Mouse (Mus musculus): ENCODE measurements around the gene Dad1. TPM values are rescaled to one million over a fixed set of nuclear protein-coding genes. Genes with fewer than 3 reads are reported as not detected.

The Dad1 gene
- polyA plus RNA-seq, 1 experiment from 2014 or later, result 274 TPM

- Histone ChIP-seq H3K4me1 (ENCODE audit: control insufficient read depth, insufficient read depth, low read length) (no peaks in the 10 kb centered on the region), H3K36me3 (ENCODE audit: control insufficient read depth, insufficient read depth, low read length) (no peaks in the 10 kb centered on the region), H3K27me3 (ENCODE audit: control insufficient read depth, insufficient read depth, low read length) (no peaks in the 10 kb centered on the region), H3K4me2 (ENCODE audit: low read depth) (no peak overlapping the region), H3K9ac (ENCODE audit: low read length) (no peak overlapping the region), H3K9me3 (ENCODE audit: control insufficient read depth, low read length) (no peaks in the 10 kb centered on the region), H3K27ac (ENCODE audit: low read depth, low read length) (no peak overlapping the region), H3K4me3 (ENCODE audit: low read depth, low read length) (no peak overlapping the region)
- ATAC-seq (ENCODE audit: insufficient read depth, low FRiP score, low TSS enrichment) (no peak), DNase-seq (ENCODE audit: low spot score) (no peak)
- WGBS, result 92% methylated on average over 10 of the region's 10 CpGs
Measured at GRCm38 (mm10) chr14:54267966-54268365, 14.1 kb upstream of the Dad1 start.

- Histone ChIP-seq H3K27ac (ENCODE audit: low read depth, low read length) (no peak overlapping the region), H3K9me3 (ENCODE audit: control insufficient read depth, low read length) (no peaks in the 10 kb centered on the region), H3K4me2 (ENCODE audit: low read depth) (no peak overlapping the region), H3K27me3 (ENCODE audit: control insufficient read depth, insufficient read depth, low read length) (no peaks in the 10 kb centered on the region), H3K9ac (ENCODE audit: low read length) (no peak overlapping the region), H3K4me1 (ENCODE audit: control insufficient read depth, insufficient read depth, low read length) (no peaks in the 10 kb centered on the region), H3K36me3 (ENCODE audit: control insufficient read depth, insufficient read depth, low read length) (no peaks in the 10 kb centered on the region), H3K4me3 (ENCODE audit: low read depth, low read length) (no peak overlapping the region)
- 80% methylated on average over 6 of the region's 6 CpGs for WGBS
- ATAC-seq (ENCODE audit: insufficient read depth, low FRiP score, low TSS enrichment) (no peak), DNase-seq (ENCODE audit: low spot score) (no peak)
Measured at GRCm38 (mm10) chr14:54265951-54266350, 12.0 kb upstream of the Dad1 start.

GRCm38 (mm10) chr14:54265093-54265492, 11.2 kb upstream of the Dad1 start:
- Histone ChIP-seq H3K27me3 (ENCODE audit: control insufficient read depth, insufficient read depth, low read length) (no peaks in the 10 kb centered on the region), H3K27ac (ENCODE audit: low read depth, low read length) (no peak overlapping the region), H3K4me2 (ENCODE audit: low read depth) (no peak overlapping the region), H3K4me1 (ENCODE audit: control insufficient read depth, insufficient read depth, low read length) (no peaks in the 10 kb centered on the region), H3K9me3 (ENCODE audit: control insufficient read depth, low read length) (no peaks in the 10 kb centered on the region), H3K4me3 (ENCODE audit: low read depth, low read length) (no peak overlapping the region), H3K9ac (ENCODE audit: low read length) (no peak overlapping the region), H3K36me3 (ENCODE audit: control insufficient read depth, insufficient read depth, low read length) (no peaks in the 10 kb centered on the region)
- 58% methylated on average over 10 of the region's 10 CpGs for WGBS
- ATAC-seq (ENCODE audit: insufficient read depth, low FRiP score, low TSS enrichment) (no peak), DNase-seq (ENCODE audit: low spot score) (no peak)

GRCm38 (mm10) chr14:54264231-54264630, 10.3 kb upstream of the Dad1 start:
- Histone ChIP-seq H3K4me1 (ENCODE audit: control insufficient read depth, insufficient read depth, low read length) (no peaks in the 10 kb centered on the region), H3K27ac (ENCODE audit: low read depth, low read length) (no peak overlapping the region), H3K9me3 (ENCODE audit: control insufficient read depth, low read length) (no peaks in the 10 kb centered on the region), H3K36me3 (ENCODE audit: control insufficient read depth, insufficient read depth, low read length) (no peaks in the 10 kb centered on the region), H3K4me3 (ENCODE audit: low read depth, low read length) (no peak overlapping the region), H3K4me2 (ENCODE audit: low read depth) (no peak overlapping the region), H3K27me3 (ENCODE audit: control insufficient read depth, insufficient read depth, low read length) (no peaks in the 10 kb centered on the region), H3K9ac (ENCODE audit: low read length) (no peak overlapping the region)
- WGBS, result 92% methylated on average over 7 of the region's 7 CpGs
- DNase-seq (ENCODE audit: low spot score) (no peak), ATAC-seq (ENCODE audit: insufficient read depth, low FRiP score, low TSS enrichment) (no peak)

GRCm38 (mm10) chr14:54263099-54263498, 9.2 kb upstream of the Dad1 start:
- no peak for ATAC-seq (ENCODE audit: insufficient read depth, low FRiP score, low TSS enrichment)
- Histone ChIP-seq H3K9me3 (ENCODE audit: control insufficient read depth, low read length) (no peaks in the 10 kb centered on the region), H3K27me3 (ENCODE audit: control insufficient read depth, insufficient read depth, low read length) (no peaks in the 10 kb centered on the region), H3K9ac (ENCODE audit: low read length) (no peak overlapping the region), H3K4me3 (ENCODE audit: low read depth, low read length) (no peak overlapping the region), H3K36me3 (ENCODE audit: control insufficient read depth, insufficient read depth, low read length) (no peaks in the 10 kb centered on the region), H3K4me2 (ENCODE audit: low read depth) (no peak overlapping the region), H3K27ac (ENCODE audit: low read depth, low read length) (no peak overlapping the region), H3K4me1 (ENCODE audit: control insufficient read depth, insufficient read depth, low read length) (no peaks in the 10 kb centered on the region)
- no peak for DNase-seq (ENCODE audit: low spot score)
- 94% methylated on average over 6 of the region's 6 CpGs for WGBS

GRCm38 (mm10) chr14:54262622-54263021, 8.7 kb upstream of the Dad1 start:
- ATAC-seq (ENCODE audit: insufficient read depth, low FRiP score, low TSS enrichment) (no peak), DNase-seq (ENCODE audit: low spot score) (no peak)
- Histone ChIP-seq H3K4me1 (ENCODE audit: control insufficient read depth, insufficient read depth, low read length) (no peaks in the 10 kb centered on the region), H3K27ac (ENCODE audit: low read depth, low read length) (no peak overlapping the region), H3K4me2 (ENCODE audit: low read depth) (no peak overlapping the region), H3K9ac (ENCODE audit: low read length) (no peak overlapping the region), H3K27me3 (ENCODE audit: control insufficient read depth, insufficient read depth, low read length) (no peaks in the 10 kb centered on the region), H3K36me3 (ENCODE audit: control insufficient read depth, insufficient read depth, low read length) (no peaks in the 10 kb centered on the region), H3K9me3 (ENCODE audit: control insufficient read depth, low read length) (no peaks in the 10 kb centered on the region), H3K4me3 (ENCODE audit: low read depth, low read length) (no peak overlapping the region)
- 91% methylated on average over 8 of the region's 8 CpGs for WGBS

- H3K9me3 ChIP-seq (ENCODE audit: control insufficient read depth, low read length), result no peaks in the 10 kb centered on the region
- H3K27me3 ChIP-seq (ENCODE audit: control insufficient read depth, insufficient read depth, low read length), result no peaks in the 10 kb centered on the region
- no peak for DNase-seq (ENCODE audit: low spot score)
- no peaks in the 10 kb centered on the region for H3K36me3 ChIP-seq (ENCODE audit: control insufficient read depth, insufficient read depth, low read length)
- no peaks in the 10 kb centered on the region for H3K4me1 ChIP-seq (ENCODE audit: control insufficient read depth, insufficient read depth, low read length)
- 86% methylated on average over 2 of the region's 2 CpGs for WGBS
- no peak overlapping the region for H3K4me3 ChIP-seq (ENCODE audit: low read depth, low read length)
- no peak overlapping the region for H3K9ac ChIP-seq (ENCODE audit: low read length)
- no peak overlapping the region for H3K4me2 ChIP-seq (ENCODE audit: low read depth)
- H3K27ac ChIP-seq (ENCODE audit: low read depth, low read length), result no peak overlapping the region
- ATAC-seq (ENCODE audit: insufficient read depth, low FRiP score, low TSS enrichment), result no peak
Measured at GRCm38 (mm10) chr14:54261386-54261785, 7.5 kb upstream of the Dad1 start.

GRCm38 (mm10) chr14:54260196-54260595, 6.3 kb upstream of the Dad1 start:
- no peak for DNase-seq (ENCODE audit: low spot score)
- Histone ChIP-seq H3K4me3 (ENCODE audit: low read depth, low read length) (no peak overlapping the region), H3K4me2 (ENCODE audit: low read depth) (peak overlapping the region; percentile 73; the same call in 1 of the 2 replicates), H3K27me3 (ENCODE audit: control insufficient read depth, insufficient read depth, low read length) (no peaks in the 10 kb centered on the region), H3K27ac (ENCODE audit: low read depth, low read length) (no peak overlapping the region), H3K9ac (ENCODE audit: low read length) (no peak overlapping the region), H3K9me3 (ENCODE audit: control insufficient read depth, low read length) (no peaks in the 10 kb centered on the region), H3K36me3 (ENCODE audit: control insufficient read depth, insufficient read depth, low read length) (no peaks in the 10 kb centered on the region), H3K4me1 (ENCODE audit: control insufficient read depth, insufficient read depth, low read length) (no peaks in the 10 kb centered on the region)
- WGBS, result 71% methylated on average over 2 of the region's 2 CpGs
- ATAC-seq (ENCODE audit: insufficient read depth, low FRiP score, low TSS enrichment), result no peak

- Histone ChIP-seq H3K4me1 (ENCODE audit: control insufficient read depth, insufficient read depth, low read length) (0 out of 2 replicates have a peak, but pooled peaks cover 3% of the 10 kb centered on the region), H3K27me3 (ENCODE audit: control insufficient read depth, insufficient read depth, low read length) (no peaks in the 10 kb centered on the region), H3K4me3 (ENCODE audit: low read depth, low read length) (peak overlapping the region; percentile 50), H3K4me2 (ENCODE audit: low read depth) (peak overlapping the region; percentile 73), H3K36me3 (ENCODE audit: control insufficient read depth, insufficient read depth, low read length) (no peaks in the 10 kb centered on the region), H3K9me3 (ENCODE audit: control insufficient read depth, low read length) (no peaks in the 10 kb centered on the region), H3K9ac (ENCODE audit: low read length) (peak overlapping the region; percentile 57), H3K27ac (ENCODE audit: low read depth, low read length) (no peak overlapping the region)
- 28% methylated on average over 8 of the region's 8 CpGs for WGBS
- ATAC-seq (ENCODE audit: insufficient read depth, low FRiP score, low TSS enrichment) (no peak), DNase-seq (ENCODE audit: low spot score) (no peak)
Measured at GRCm38 (mm10) chr14:54259722-54260085, 5.8 kb upstream of the Dad1 start.
